Mouse (Mus musculus) embryonic facial prominence, embryonic 14.5 days (tissue): ENCODE results near the gene Krt18. TPM values are rescaled to one million over a fixed set of nuclear protein-coding genes. Genes with fewer than 3 reads are reported as not detected.

ENCODE experiments used
- ATAC-seq: fragments of 200-750 bp; cut with Nextera tagmentation; 2 replicates; pipeline ENCODE4 v1.8.0; 2017; ENCODE audit warnings: low read depth, moderate number of reproducible peaks, moderate TSS enrichment
- DNase-seq: peaks from one replicate; pipeline ENCODE4 v3.0.0-alpha.2; 2015; ENCODE audit warnings: low spot score
- H3K27ac ChIP-seq: fragments of 300-500 bp; sonication (generic); replicated peaks from 2 replicates; pipeline ENCODE4 v1.5.1; 2014; ENCODE audit warnings: low read depth, mild to moderate bottlenecking, low read length, moderate library complexity
- H3K27me3 ChIP-seq: fragments of 300-500 bp; sonication (generic); replicated peaks from 2 replicates; pipeline ENCODE4 v1.6.1; 2014; ENCODE audit warnings: low read length; ENCODE audit not compliant: control insufficient read depth, insufficient read depth
- H3K36me3 ChIP-seq: fragments of 300-500 bp; sonication (generic); 2 replicates; pipeline ENCODE4 v1.6.1; 2014; ENCODE audit warnings: low read length, mixed read lengths; ENCODE audit not compliant: control insufficient read depth, insufficient read depth
- H3K4me1 ChIP-seq: fragments of 300-500 bp; sonication (generic); 2 replicates; pipeline ENCODE4 v1.6.1; 2014; ENCODE audit warnings: antibody characterized with exemption, low read length; ENCODE audit not compliant: control insufficient read depth, insufficient read depth
- H3K4me2 ChIP-seq: fragments of 300-500 bp; sonication (generic); 2 replicates; pipeline ENCODE4 v1.6.1; 2014; ENCODE audit warnings: low read depth, mild to moderate bottlenecking, low read length, moderate library complexity, mixed read lengths
- H3K4me3 ChIP-seq: fragments of 300-500 bp; sonication (generic); 2 replicates; pipeline ENCODE4 v1.5.1; 2014; ENCODE audit warnings: low read depth, mild to moderate bottlenecking, low read length
- H3K9ac ChIP-seq: fragments of 300-500 bp; sonication (generic); 2 replicates; pipeline ENCODE4 v1.6.1; 2014; ENCODE audit warnings: low read depth, mild to moderate bottlenecking, low read length, moderate library complexity, mixed read lengths
- H3K9me3 ChIP-seq: fragments of 300-500 bp; sonication (generic); 2 replicates; pipeline ENCODE4 v1.6.1; 2016; ENCODE audit warnings: low read length; ENCODE audit not compliant: control insufficient read depth
- WGBS: fragments of 180-500 bp; shearing (Covaris S2); extraction: QIAGEN DNeasy Blood & Tissue Kit; methylation state at CpG from one replicate; pipeline ENCODE4 v1.1.7; 2014; 5-methylcytosine and 5-hydroxymethylcytosine counted together
- polyA plus RNA-seq: library from polyadenylated mRNA; unstranded; fragments of >200 nt; fragmentation: Nextera tagmentation; extraction: Ambion mirVana; gene quantifications from 2 replicates; pipeline ENCODE4 v1.2.1, GENCODE M21; 2014

Gene Krt18
- 61.0 and 70.0 TPM in 2 replicates for polyA plus RNA-seq

- peaks cover 25% of the 10 kb centered on the region for H3K4me1 ChIP-seq
- ATAC-seq (peak; percentile 32; the same call in 1 of the 2 replicates), DNase-seq (peak; percentile 57)
- H3K4me2 ChIP-seq = peak within 1 kb of the TSS; percentile 59
- peaks cover 31% of the 10 kb centered on the region for H3K27me3 ChIP-seq
- no peak within 1 kb of the TSS; the same call in 1 of the 2 replicates for H3K27ac ChIP-seq
- WGBS = under 1% methylated on average over 18 of the region's 28 CpGs
- no peaks in the 10 kb centered on the region for H3K36me3 ChIP-seq
- H3K9ac ChIP-seq = peak within 1 kb of the TSS; percentile 37
- H3K9me3 ChIP-seq = no peaks in the 10 kb centered on the region
- H3K4me3 ChIP-seq = peak within 1 kb of the TSS; percentile 36
Observed at GRCm38 (mm10) chr15:102028040-102028439, at the start of gene Krt18. Gene Krt18, plus strand, starts transcription at chr15:102028180.

GRCm38 (mm10) chr15:101980849-101981248 is 47.1 kb upstream of the Krt18 start:
- no peaks in the 10 kb centered on the region for H3K9me3 ChIP-seq
- H3K4me3 ChIP-seq = no peak overlapping the region
- no peak overlapping the region for H3K9ac ChIP-seq
- peak; percentile 66 for DNase-seq
- no peaks in the 10 kb centered on the region for H3K27me3 ChIP-seq
- H3K4me2 ChIP-seq = no peak overlapping the region
- peaks cover 22% of the 10 kb centered on the region for H3K4me1 ChIP-seq
- no peaks in the 10 kb centered on the region for H3K36me3 ChIP-seq
- ATAC-seq = no peak
- WGBS = 56% methylated on average over 5 of the region's 6 CpGs
- H3K27ac ChIP-seq = peak overlapping the region; percentile 79

GRCm38 (mm10) chr15:101983315-101983948 is 44.5 kb upstream of the Krt18 start:
- 75% methylated on average over 13 of the region's 13 CpGs for WGBS
- DNase-seq (no peak), ATAC-seq (no peak)
- Histone ChIP-seq H3K36me3 (no peaks in the 10 kb centered on the region), H3K4me3 (no peak overlapping the region; the same call in 1 of the 2 replicates), H3K9me3 (no peaks in the 10 kb centered on the region), H3K9ac (no peak overlapping the region), H3K27me3 (no peaks in the 10 kb centered on the region), H3K4me1 (no peaks in the 10 kb centered on the region), H3K4me2 (peak overlapping the region; percentile 54; the same call in 1 of the 2 replicates), H3K27ac (peak overlapping the region; percentile 78)

GRCm38 (mm10) chr15:101983949-101984601 is 43.9 kb upstream of the Krt18 start:
- ATAC-seq (peak; percentile 97), DNase-seq (peak; percentile 98)
- peak overlapping the region; percentile 41; the same call in 1 of the 2 replicates for H3K9ac ChIP-seq
- WGBS = 2% methylated on average over 15 of the region's 15 CpGs
- peak overlapping the region; percentile 54 for H3K4me2 ChIP-seq
- H3K9me3 ChIP-seq = no peaks in the 10 kb centered on the region
- H3K4me1 ChIP-seq = no peaks in the 10 kb centered on the region
- no peaks in the 10 kb centered on the region for H3K36me3 ChIP-seq
- no peaks in the 10 kb centered on the region for H3K27me3 ChIP-seq
- peak overlapping the region; percentile 30 for H3K4me3 ChIP-seq
- peak overlapping the region; percentile 78 for H3K27ac ChIP-seq

- 0 out of 2 replicates have a peak overlapping the region, but pooled peaks have one; percentile 78 for H3K27ac ChIP-seq
- 13% methylated on average over 6 of the region's 6 CpGs for WGBS
- ATAC-seq (no peak), DNase-seq (no peak)
- H3K4me1 ChIP-seq = no peaks in the 10 kb centered on the region
- H3K4me2 ChIP-seq = peak overlapping the region; percentile 54
- H3K9me3 ChIP-seq = no peaks in the 10 kb centered on the region
- H3K36me3 ChIP-seq = no peaks in the 10 kb centered on the region
- H3K27me3 ChIP-seq = no peaks in the 10 kb centered on the region
- H3K4me3 ChIP-seq = no peak overlapping the region
- peak overlapping the region; percentile 40; the same call in 1 of the 2 replicates for H3K9ac ChIP-seq
Observed at GRCm38 (mm10) chr15:101984746-101985145, 43.2 kb upstream of the Krt18 start.

GRCm38 (mm10) chr15:101988119-101988518 is 39.9 kb upstream of the Krt18 start:
- 0 out of 2 replicates have a peak, but pooled peaks have one; percentile 24 for ATAC-seq
- H3K4me2 ChIP-seq = no peak overlapping the region
- no peak overlapping the region for H3K27ac ChIP-seq
- no peak overlapping the region for H3K9ac ChIP-seq
- no peaks in the 10 kb centered on the region for H3K36me3 ChIP-seq
- 2% methylated on average over 10 of the region's 10 CpGs for WGBS
- H3K9me3 ChIP-seq = no peaks in the 10 kb centered on the region
- DNase-seq = peak; percentile 86
- H3K27me3 ChIP-seq = no peaks in the 10 kb centered on the region
- no peak overlapping the region for H3K4me3 ChIP-seq
- no peaks in the 10 kb centered on the region for H3K4me1 ChIP-seq

GRCm38 (mm10) chr15:101988714-101989113 is 39.3 kb upstream of the Krt18 start:
- no peak for DNase-seq
- no peaks in the 10 kb centered on the region for H3K4me1 ChIP-seq
- no peak overlapping the region for H3K9ac ChIP-seq
- H3K27ac ChIP-seq = no peak overlapping the region
- no peak overlapping the region for H3K4me2 ChIP-seq
- H3K4me3 ChIP-seq = no peak overlapping the region
- 63% methylated on average over 8 of the region's 8 CpGs for WGBS
- no peak for ATAC-seq
- H3K36me3 ChIP-seq = no peaks in the 10 kb centered on the region
- no peaks in the 10 kb centered on the region for H3K27me3 ChIP-seq
- no peaks in the 10 kb centered on the region for H3K9me3 ChIP-seq

GRCm38 (mm10) chr15:101990946-101991345 is 37.0 kb upstream of the Krt18 start:
- WGBS = 86% methylated on average over 6 of the region's 6 CpGs
- Histone ChIP-seq H3K9ac (no peak overlapping the region), H3K27ac (no peak overlapping the region), H3K4me1 (no peaks in the 10 kb centered on the region), H3K27me3 (no peaks in the 10 kb centered on the region), H3K4me2 (no peak overlapping the region), H3K36me3 (no peaks in the 10 kb centered on the region), H3K4me3 (no peak overlapping the region), H3K9me3 (no peaks in the 10 kb centered on the region)
- no peak for DNase-seq
- ATAC-seq = no peak
